8 mouse cellular contexts compared by ENCODE assay signal in the genomic region with DNA sequence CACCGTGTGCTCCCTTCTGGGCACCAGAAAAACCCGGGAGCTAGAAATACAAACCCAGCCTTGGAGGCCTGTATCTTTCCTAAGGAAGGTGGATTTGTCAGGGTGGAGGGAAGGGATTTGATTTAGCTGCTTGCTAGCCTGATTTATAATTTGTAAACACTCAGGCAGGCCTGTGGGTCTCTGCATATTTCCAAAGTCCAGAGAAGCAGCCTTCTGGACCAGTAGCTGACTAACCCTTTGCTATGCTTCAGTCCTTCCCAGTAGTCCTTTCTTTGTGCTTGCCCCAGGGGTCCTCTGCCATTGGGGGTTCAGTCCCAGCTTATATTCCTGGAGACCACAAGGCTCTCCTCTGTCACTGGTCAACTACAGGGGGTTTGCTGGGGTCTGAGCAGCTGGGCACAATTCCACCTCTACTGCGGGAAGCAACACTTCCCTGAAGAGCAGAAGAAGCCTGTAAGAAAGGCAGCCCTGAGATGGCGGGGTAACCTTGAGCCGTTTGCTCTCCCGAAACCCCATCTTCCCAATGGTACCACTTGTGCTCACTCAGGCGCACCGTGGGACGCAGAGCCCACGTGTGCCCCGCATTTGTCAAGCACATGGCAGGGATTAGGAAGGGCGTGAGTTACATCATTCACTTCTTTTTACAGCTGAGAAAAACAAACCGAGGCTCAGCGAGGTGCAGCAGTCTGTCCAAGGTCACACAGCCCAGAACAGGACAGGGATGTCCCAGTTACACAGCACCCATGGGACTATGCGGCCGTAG.
DNase-seq lines count a peak whose midpoint lies in the region; ATAC-seq lines count a peak whose summit lies in the region.

No protein-coding gene starts in this region.

- no peaks in the 10 kb centered on the region for H3K27me3 ChIP-seq in intestine, embryonic 16.5 days (replicated peaks; ENCODE audit: control insufficient read depth, insufficient read depth, low read length)
- no peaks in the 10 kb centered on the region for H3K27me3 ChIP-seq in midbrain, embryonic 12.5 days

- no peaks in the 10 kb centered on the region for H3K36me3 ChIP-seq in intestine, embryonic 16.5 days (ENCODE audit: control insufficient read depth, insufficient read depth, low read length)
- H3K36me3 ChIP-seq in midbrain, embryonic 12.5 days, result no peaks in the 10 kb centered on the region

- peak; percentile 57 for DNase-seq in cerebellum, adult 8-10 months
- DNase-seq in cerebellum, postnatal 4 days (ENCODE audit: low spot score in 2 of 2), result no peak
- DNase-seq in urinary bladder, adult 2 months (ENCODE audit: low spot score), result peak; percentile 41
- no peak for DNase-seq in urinary bladder, postnatal 36 days (ENCODE audit: low spot score in 2 of 2)
- DNase-seq in ovary, postnatal 10 days (ENCODE audit: low spot score), result no peak

- peak overlapping the region; percentile 78 for H3K4me2 ChIP-seq in intestine, embryonic 16.5 days (ENCODE audit: low read depth, low read length)
- peak overlapping the region; percentile 57 for H3K4me2 ChIP-seq in midbrain, embryonic 12.5 days (replicated peaks)

- no peak; the same call in 1 of the 2 replicates for ATAC-seq in intestine, embryonic 16.5 days
- ATAC-seq in midbrain, embryonic 12.5 days (ENCODE audit: low FRiP score, low read depth), result no peak
- no peak for ATAC-seq in monocyte, adult 5-6 weeks (replicated peaks; ENCODE audit: insufficient number of reproducible peaks, low FRiP score, low TSS enrichment, poor library complexity, severe bottlenecking)

- 13% methylated on average over 16 of the region's 16 CpGs for WGBS in intestine, embryonic 16.5 days
- 2% methylated on average over 16 of the region's 16 CpGs for WGBS in midbrain, embryonic 12.5 days

- H3K4me1 ChIP-seq in intestine, embryonic 16.5 days (ENCODE audit: control insufficient read depth, insufficient read depth, low read length), result peaks cover 75% of the 10 kb centered on the region
- peaks cover 80% of the 10 kb centered on the region for H3K4me1 ChIP-seq in midbrain, embryonic 12.5 days

- H3K9ac ChIP-seq in intestine, embryonic 16.5 days (ENCODE audit: low read depth, low read length), result peak overlapping the region; percentile 71
- H3K9ac ChIP-seq in midbrain, embryonic 12.5 days (replicated peaks), result peak overlapping the region; percentile 41

- no peaks in the 10 kb centered on the region for H3K9me3 ChIP-seq in intestine, embryonic 16.5 days (ENCODE audit: control insufficient read depth, low read length)
- no peaks in the 10 kb centered on the region for H3K9me3 ChIP-seq in midbrain, embryonic 12.5 days

- peak overlapping the region; percentile 100 for H3K27ac ChIP-seq in intestine, embryonic 16.5 days (ENCODE audit: low read length)
- peak overlapping the region; percentile 100 for H3K27ac ChIP-seq in midbrain, embryonic 12.5 days (replicated peaks)

- H3K4me3 ChIP-seq in intestine, embryonic 16.5 days (ENCODE audit: low read length), result peak overlapping the region; percentile 40
- no peak overlapping the region for H3K4me3 ChIP-seq in midbrain, embryonic 12.5 days

Comparison
In these comparisons a context has a peak if more than half of its experiments do, and no peak if none do; other contexts are left out.
1. DNase-seq: peak in cerebellum, adult 8-10 months (single experiment) and urinary bladder, adult 2 months (single experiment); none in cerebellum, postnatal 4 days (0 of 2), urinary bladder, postnatal 36 days (0 of 2) and ovary, postnatal 10 days (single experiment).